Mouse (Mus musculus): Measurements from ENCODE around the gene Armc7.

DNA sequence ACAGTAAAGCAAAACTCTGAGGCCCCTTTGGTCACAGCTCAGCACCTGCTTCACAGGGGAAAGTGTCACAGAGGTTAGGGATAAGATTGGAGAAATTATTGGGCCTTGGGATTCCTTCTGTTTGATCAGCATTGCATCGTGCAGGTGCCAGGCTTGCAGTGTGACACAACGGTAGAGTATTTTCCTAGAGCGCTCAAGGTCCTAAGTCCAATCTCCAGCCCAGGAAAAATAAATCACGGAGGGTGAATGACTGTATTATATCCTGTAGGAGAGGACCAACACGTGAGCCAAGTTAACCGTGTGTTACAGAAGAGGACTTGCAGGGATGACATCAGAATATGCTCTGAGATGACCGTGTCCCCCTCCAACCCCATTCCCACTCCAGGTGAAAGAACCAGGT is 25.3 kb upstream of the Armc7 start:
- TF ChIP-seq CTCF (IDR thresholded peaks at IDR 0.05; ENCODE audit: control insufficient read depth, insufficient read depth, insufficient read length) (no peak), MYOD1 (IDR thresholded peaks at IDR 0.05; ENCODE audit: control insufficient read depth, insufficient read length, low read depth) (no peak), CEBPB (IDR thresholded peaks at IDR 0.05; ENCODE audit: low read depth) (no peak), FOSL1 (IDR thresholded peaks at IDR 0.05; ENCODE audit: insufficient read depth, low read length, poor library complexity, severe bottlenecking) (no peak), MAX (IDR thresholded peaks at IDR 0.05) (no peak), USF1 (IDR thresholded peaks at IDR 0.05; ENCODE audit: low read depth) (no peak), MYOG (IDR thresholded peaks at IDR 0.05; ENCODE audit: control insufficient read depth, extremely low read depth, insufficient read length) (no peak)
